Mouse (Mus musculus): ENCODE measurements around the gene Gm17581. TPM values are rescaled to one million over a fixed set of nuclear protein-coding genes. Genes with fewer than 3 reads are reported as not detected.

The Gm17581 gene
- not detected for polyA plus RNA-seq (2014; fragmentation: Illumina TruSeq; extraction: RNeasy Lipid Tissue Mini Kit (QIAGEN cat#74804); ENCODE audit: low read depth, low replicate concordance)

DNA sequence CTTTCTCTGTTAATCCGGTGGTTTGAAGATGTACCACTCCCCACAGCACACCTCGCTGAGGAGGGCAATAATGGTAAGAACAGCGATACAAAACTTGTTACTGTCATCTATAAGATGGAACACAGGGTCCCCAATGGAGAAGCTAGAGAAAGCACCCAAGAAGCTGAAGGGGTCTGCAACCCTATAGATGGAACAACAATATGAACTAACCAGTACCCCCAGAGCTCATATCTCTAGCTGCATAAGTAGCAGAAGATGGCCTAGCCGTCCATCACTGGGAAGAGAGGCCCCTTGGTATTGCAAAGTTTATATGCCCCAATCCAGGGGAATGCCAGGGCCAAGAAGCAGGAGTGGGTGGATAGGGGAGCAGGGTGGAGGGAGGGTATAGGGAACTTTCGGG is at the start of gene Gm17581:
Gm17581 (minus strand) TSS at position 101 of the 400 bp plus-strand sequence.

DNA sequence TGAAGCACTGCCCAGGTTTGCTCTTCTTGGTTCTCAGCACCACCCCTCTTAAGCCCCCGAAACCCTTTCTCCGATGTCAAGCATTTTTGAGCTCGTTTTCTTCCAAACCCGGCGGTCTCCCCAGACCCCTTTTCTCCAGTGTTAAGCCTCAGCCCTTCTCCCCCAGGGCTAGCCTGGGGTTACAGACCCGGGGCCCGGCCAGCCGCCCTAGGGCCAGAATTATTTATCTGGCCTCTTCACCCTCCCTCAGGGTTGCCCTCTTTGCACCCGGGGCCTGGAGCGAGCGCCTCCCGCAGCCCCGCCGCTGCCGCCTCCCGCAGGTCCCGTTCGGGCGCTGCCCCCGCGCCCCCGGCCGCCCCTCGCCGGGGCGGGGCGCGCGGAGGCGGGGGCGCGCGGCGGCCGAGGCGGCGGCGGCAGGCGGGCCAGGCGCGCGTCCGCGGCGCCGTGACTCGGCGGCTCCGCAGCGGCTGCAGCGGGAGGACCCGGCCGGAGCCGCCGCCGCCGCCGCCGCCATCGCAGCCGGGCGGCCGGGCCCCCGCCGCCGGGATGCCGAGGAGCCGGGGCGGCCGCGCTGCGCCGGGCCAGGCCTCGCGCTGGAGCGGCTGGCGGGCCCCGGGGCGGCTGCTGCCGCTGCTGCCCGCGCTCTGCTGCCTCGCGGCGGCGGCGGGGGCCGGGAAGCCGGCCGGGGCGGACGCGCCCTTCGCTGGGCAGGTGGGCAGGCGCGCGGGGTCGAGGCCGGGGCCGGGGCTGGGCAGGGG is 39.4 kb upstream of the Gm17581 start, which contains the start of gene Mmp24:
Mmp24 (plus strand) TSS at position 416 of the 758 bp plus-strand sequence.

DNA sequence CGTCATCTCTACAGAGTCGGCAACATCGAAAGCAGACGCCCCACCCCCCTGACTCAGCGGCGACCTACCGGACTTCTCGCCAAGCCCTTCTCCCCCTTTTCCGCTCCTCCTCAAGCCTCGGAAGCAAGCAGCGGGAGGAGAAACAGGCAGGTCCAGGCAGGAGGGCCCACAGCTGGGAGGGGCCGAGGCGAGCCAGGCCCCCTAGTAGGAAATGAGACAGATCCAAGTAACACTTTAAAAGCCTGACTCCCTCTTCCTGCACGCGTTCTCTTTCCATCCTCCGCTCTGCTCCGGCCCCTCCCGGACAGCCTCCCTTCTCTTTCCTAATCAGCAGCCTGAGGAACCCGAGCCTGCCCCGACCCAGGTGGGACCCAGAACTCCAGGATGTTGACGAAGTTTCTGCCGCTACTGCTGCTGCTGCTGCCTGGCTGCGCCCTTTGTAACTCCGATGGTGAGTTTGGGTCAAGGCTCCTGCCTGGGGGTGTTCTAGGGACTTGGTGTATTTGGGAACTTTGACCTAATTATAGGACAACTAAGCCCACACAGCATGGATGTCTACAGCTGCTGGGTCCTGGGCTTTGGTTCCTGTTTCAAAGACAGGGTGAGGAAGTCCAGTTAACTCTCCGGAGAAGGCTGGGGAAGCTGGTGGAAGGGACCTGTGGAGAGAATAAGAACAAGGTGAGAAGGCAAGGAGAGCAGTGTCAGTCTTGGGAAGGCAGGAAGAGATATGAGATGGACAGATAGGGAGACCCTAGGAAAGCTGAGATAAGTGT is 15.5 kb upstream of the Gm17581 start, which contains the start of gene Procr:
Procr (plus strand) TSS at position 104 of the 773 bp plus-strand sequence.

DNA sequence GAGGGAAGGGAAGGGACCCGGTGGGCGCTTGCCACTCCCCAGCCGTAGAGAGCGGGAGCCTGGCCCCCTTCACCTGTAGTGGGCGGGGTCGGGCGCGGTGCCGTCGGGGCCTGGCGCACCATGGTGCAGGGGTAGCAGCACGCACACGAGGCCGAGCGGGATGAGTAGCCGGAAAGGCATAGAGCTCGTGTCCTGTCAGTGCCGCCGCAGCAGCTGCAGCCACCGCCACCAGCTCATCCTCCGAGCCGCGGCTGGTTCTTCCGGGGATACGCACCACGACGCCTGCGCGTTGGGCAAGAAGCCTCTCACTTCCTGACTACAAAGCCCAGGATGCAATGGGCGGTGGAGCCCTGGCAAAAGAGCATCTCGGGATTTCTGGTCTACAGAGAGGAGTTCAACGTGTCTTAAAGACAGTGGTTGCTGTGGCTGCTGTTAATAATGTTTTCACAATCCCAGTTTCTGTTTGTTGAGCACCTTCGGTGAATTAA is 6.5 kb downstream of the Gm17581 start, which contains the start of gene Edem2:
Edem2 (minus strand) TSS at position 318 of the 488 bp plus-strand sequence.

DNA sequence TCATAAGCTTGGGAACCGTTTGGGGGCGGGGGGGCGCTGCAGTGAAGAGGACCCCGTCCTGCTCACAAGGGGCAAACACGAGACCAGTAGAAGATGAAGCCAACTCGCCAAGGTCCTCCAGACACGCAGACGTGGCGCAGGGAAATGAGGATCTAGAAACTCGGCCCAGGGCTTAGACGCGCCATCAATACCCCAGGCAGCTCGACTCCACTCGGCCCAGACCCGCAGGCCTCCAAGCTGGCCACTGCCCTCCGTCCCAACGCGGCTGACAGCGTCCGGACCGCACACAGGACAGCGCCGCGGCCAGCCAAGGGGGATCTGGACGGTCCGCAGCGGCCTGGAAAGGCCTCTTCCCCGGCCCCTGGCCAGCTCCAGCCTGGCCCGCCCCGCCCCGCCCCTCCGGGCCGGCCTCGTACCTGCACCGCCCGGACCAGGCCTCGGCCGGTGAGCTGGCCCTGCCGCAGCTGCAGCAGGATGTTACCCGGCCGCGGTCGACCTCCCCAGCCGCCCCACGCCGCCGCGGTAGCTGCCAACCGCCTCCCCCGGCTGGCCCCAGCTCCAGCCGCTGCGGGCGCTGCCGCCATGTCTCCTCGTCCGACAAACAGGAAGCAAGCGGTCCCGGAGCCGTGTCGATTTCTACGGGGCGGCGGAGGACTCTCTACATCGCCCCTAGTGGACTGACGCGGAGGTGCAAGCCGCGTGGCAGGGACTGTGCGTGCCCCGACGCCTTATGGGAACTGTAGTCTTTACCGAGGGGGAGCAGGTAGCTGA is 43.8 kb downstream of the Gm17581 start, which contains the start of gene Trpc4ap:
Trpc4ap (minus strand) TSS at position 662 of the 771 bp plus-strand sequence.

Other genes with a start within 250 kb of the Gm17581 start
- gene Acss2, start 217.9 kb downstream of the Gm17581 start, polyA plus RNA-seq (2014; fragmentation: Illumina TruSeq; extraction: RNeasy Lipid Tissue Mini Kit (QIAGEN cat#74804); ENCODE audit: low read depth, low replicate concordance): 77.9 TPM
- 0.16 TPM for gene Ggt7, start 217.6 kb downstream of the Gm17581 start, polyA plus RNA-seq (2014; fragmentation: Illumina TruSeq; extraction: RNeasy Lipid Tissue Mini Kit (QIAGEN cat#74804); ENCODE audit: low read depth, low replicate concordance)
- gene Gss, start 143.1 kb downstream of the Gm17581 start, polyA plus RNA-seq (2014; fragmentation: Illumina TruSeq; extraction: RNeasy Lipid Tissue Mini Kit (QIAGEN cat#74804); ENCODE audit: low read depth, low replicate concordance): 13.5 TPM
- not detected for gene Myh7b, start 124.7 kb downstream of the Gm17581 start, polyA plus RNA-seq (2014; fragmentation: Illumina TruSeq; extraction: RNeasy Lipid Tissue Mini Kit (QIAGEN cat#74804); ENCODE audit: low read depth, low replicate concordance)
- gene Trpc4ap, start 43.5 kb downstream of the Gm17581 start, polyA plus RNA-seq (2014; fragmentation: Illumina TruSeq; extraction: RNeasy Lipid Tissue Mini Kit (QIAGEN cat#74804); ENCODE audit: low read depth, low replicate concordance): 97.7 TPM
- 18.2 TPM for gene Edem2, start 6.4 kb downstream of the Gm17581 start, polyA plus RNA-seq (2014; fragmentation: Illumina TruSeq; extraction: RNeasy Lipid Tissue Mini Kit (QIAGEN cat#74804); ENCODE audit: low read depth, low replicate concordance)
- gene Procr, start 15.3 kb upstream of the Gm17581 start, polyA plus RNA-seq (2014; fragmentation: Illumina TruSeq; extraction: RNeasy Lipid Tissue Mini Kit (QIAGEN cat#74804); ENCODE audit: low read depth, low replicate concordance): 8.5 TPM
- not detected for gene Mmp24, start 39.5 kb upstream of the Gm17581 start, polyA plus RNA-seq (2014; fragmentation: Illumina TruSeq; extraction: RNeasy Lipid Tissue Mini Kit (QIAGEN cat#74804); ENCODE audit: low read depth, low replicate concordance)
- gene BC029722, start 83.6 kb upstream of the Gm17581 start, polyA plus RNA-seq (2014; fragmentation: Illumina TruSeq; extraction: RNeasy Lipid Tissue Mini Kit (QIAGEN cat#74804); ENCODE audit: low read depth, low replicate concordance): 9.9 TPM
- 19.9 TPM for gene Eif6, start 91.1 kb upstream of the Gm17581 start, polyA plus RNA-seq (2014; fragmentation: Illumina TruSeq; extraction: RNeasy Lipid Tissue Mini Kit (QIAGEN cat#74804); ENCODE audit: low read depth, low replicate concordance)
- 5.2 TPM for gene Fam83c, start 99.0 kb upstream of the Gm17581 start, polyA plus RNA-seq (2014; fragmentation: Illumina TruSeq; extraction: RNeasy Lipid Tissue Mini Kit (QIAGEN cat#74804); ENCODE audit: low read depth, low replicate concordance)
- 40.9 TPM for gene Uqcc1, start 194.4 kb upstream of the Gm17581 start, polyA plus RNA-seq (2014; fragmentation: Illumina TruSeq; extraction: RNeasy Lipid Tissue Mini Kit (QIAGEN cat#74804); ENCODE audit: low read depth, low replicate concordance)
- not detected for gene Gm15557, start 204.9 kb upstream of the Gm17581 start, polyA plus RNA-seq (2014; fragmentation: Illumina TruSeq; extraction: RNeasy Lipid Tissue Mini Kit (QIAGEN cat#74804); ENCODE audit: low read depth, low replicate concordance)
- gene Gdf5, start 209.5 kb upstream of the Gm17581 start, polyA plus RNA-seq (2014; fragmentation: Illumina TruSeq; extraction: RNeasy Lipid Tissue Mini Kit (QIAGEN cat#74804); ENCODE audit: low read depth, low replicate concordance): not detected
- gene Cep250, start 220.6 kb upstream of the Gm17581 start, polyA plus RNA-seq (2014; fragmentation: Illumina TruSeq; extraction: RNeasy Lipid Tissue Mini Kit (QIAGEN cat#74804); ENCODE audit: low read depth, low replicate concordance): 1.5 TPM